Mouse (Mus musculus): ENCODE data around the gene Smarcd1. TPM values are rescaled to one million over a fixed set of nuclear protein-coding genes. Genes with fewer than 3 reads are reported as not detected.

Gene Smarcd1
- polyA plus RNA-seq, 1 experiment from 2014 or later: 73.1 TPM

DNA sequence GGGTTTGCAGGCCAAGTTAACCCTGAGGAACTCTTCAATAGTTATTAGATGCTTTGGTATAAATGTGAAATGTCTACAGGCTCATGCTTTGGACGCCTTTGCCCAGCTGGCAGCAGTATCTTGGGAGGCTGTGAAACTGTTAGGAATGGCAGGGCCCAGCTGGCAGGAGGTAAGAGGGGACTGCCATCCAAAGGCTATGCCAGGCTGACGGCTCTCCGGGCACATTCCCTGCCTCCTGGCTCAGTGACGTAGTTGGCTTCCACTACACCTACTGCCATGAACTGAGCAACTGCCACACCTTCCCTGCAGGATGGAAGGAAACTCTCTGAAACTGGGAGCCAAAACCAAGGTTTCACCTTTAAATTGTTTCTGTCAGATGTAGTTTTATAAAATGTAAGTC, 38.3 kb downstream of the Smarcd1 start:
- H3K36me3 ChIP-seq: peaks cover 82% of the 10 kb centered on the region
- ATAC-seq (ENCODE audit: insufficient number of reproducible peaks, insufficient read depth, low FRiP score, low TSS enrichment, low read depth): no peak
- 94% methylated on average over 4 of the region's 4 CpGs for WGBS

DNA sequence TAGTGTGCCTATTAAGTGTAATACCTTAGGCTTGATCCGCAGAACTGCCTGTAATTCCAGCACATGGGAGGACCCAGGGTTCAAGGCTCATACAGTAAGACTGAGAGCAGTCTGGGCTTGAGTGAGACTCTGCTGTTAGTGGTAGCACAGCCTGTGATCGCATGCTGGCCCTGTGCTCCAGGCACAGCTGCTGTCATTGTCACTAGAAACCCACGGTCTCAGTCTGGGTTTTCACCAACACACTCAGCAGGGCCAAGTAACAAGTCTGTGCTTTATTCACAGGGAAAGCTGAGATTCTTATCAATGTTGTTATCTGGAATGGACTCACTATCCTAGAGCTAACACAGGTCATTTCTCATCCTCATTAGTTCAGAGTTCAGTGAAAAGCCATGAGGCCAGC, 52.3 kb downstream of the Smarcd1 start:
- ATAC-seq (ENCODE audit: insufficient number of reproducible peaks, insufficient read depth, low FRiP score, low TSS enrichment, low read depth): no peak
- H3K27me3 ChIP-seq: no peaks in the 10 kb centered on the region
- H3K9ac ChIP-seq: no peak overlapping the region
- H3K4me1 ChIP-seq: peaks cover 6% of the 10 kb centered on the region
- H3K27ac ChIP-seq: no peak overlapping the region
- H3K9me3 ChIP-seq: no peaks in the 10 kb centered on the region
- H3K36me3 ChIP-seq: peaks cover 15% of the 10 kb centered on the region
- no peak overlapping the region for H3K4me3 ChIP-seq
- 80% methylated on average over 3 of the region's 3 CpGs for WGBS
- no peak overlapping the region for H3K4me2 ChIP-seq

More for the DNA sequence above, 38.3 kb downstream of the Smarcd1 start:
- Histone ChIP-seq H3K27ac (no peak overlapping the region), H3K9ac (no peak overlapping the region), H3K27me3 (no peaks in the 10 kb centered on the region), H3K4me2 (no peak overlapping the region), H3K4me3 (no peak overlapping the region), H3K4me1 (no peaks in the 10 kb centered on the region), H3K9me3 (no peaks in the 10 kb centered on the region)

Other genes starting within 250 kb of the Smarcd1 start
- 9.4 and 10.3 TPM in 2 replicates for gene Nckap5l, start 244.4 kb upstream of the Smarcd1 start, polyA plus RNA-seq (2015; fragmentation: Nextera tagmentation; extraction: Ambion mirVana)
- gene Bcdin3d, start 227.4 kb upstream of the Smarcd1 start, polyA plus RNA-seq (2015; fragmentation: Nextera tagmentation; extraction: Ambion mirVana): 16.3 and 17.3 TPM in 2 replicates
- 0.14 and 0.50 TPM in 2 replicates for gene Faim2, start 174.0 kb upstream of the Smarcd1 start, polyA plus RNA-seq (2015; fragmentation: Nextera tagmentation; extraction: Ambion mirVana)
- not detected in 2 replicates for gene Aqp2, start 123.1 kb upstream of the Smarcd1 start, polyA plus RNA-seq (2015; fragmentation: Nextera tagmentation; extraction: Ambion mirVana)
- gene Aqp5, start 111.3 kb upstream of the Smarcd1 start, polyA plus RNA-seq (2015; fragmentation: Nextera tagmentation; extraction: Ambion mirVana): 0.24 and 1.2 TPM in 2 replicates
- not detected in 2 replicates for gene Aqp6, start 100.7 kb upstream of the Smarcd1 start, polyA plus RNA-seq (2015; fragmentation: Nextera tagmentation; extraction: Ambion mirVana)
- gene Racgap1, start 50.5 kb upstream of the Smarcd1 start, polyA plus RNA-seq (2015; fragmentation: Nextera tagmentation; extraction: Ambion mirVana): 131 and 132 TPM in 2 replicates
- gene Asic1, start 31.8 kb upstream of the Smarcd1 start, polyA plus RNA-seq (2015; fragmentation: Nextera tagmentation; extraction: Ambion mirVana): 3.3 and 4.2 TPM in 2 replicates
- not detected in 2 replicates for gene Gm17349, start 3.4 kb downstream of the Smarcd1 start, polyA plus RNA-seq (2015; fragmentation: Nextera tagmentation; extraction: Ambion mirVana)
- 0.37 and 1.0 TPM in 2 replicates for gene Gpd1, start 15.4 kb downstream of the Smarcd1 start, polyA plus RNA-seq (2015; fragmentation: Nextera tagmentation; extraction: Ambion mirVana)
- 144 and 179 TPM in 2 replicates for gene Cox14, start 23.5 kb downstream of the Smarcd1 start, polyA plus RNA-seq (2015; fragmentation: Nextera tagmentation; extraction: Ambion mirVana)
- 70.8 and 71.5 TPM in 2 replicates for gene Cers5, start 70.8 kb downstream of the Smarcd1 start, polyA plus RNA-seq (2015; fragmentation: Nextera tagmentation; extraction: Ambion mirVana)
- gene Lima1, start 173.3 kb downstream of the Smarcd1 start, polyA plus RNA-seq (2015; fragmentation: Nextera tagmentation; extraction: Ambion mirVana): 98.4 and 105 TPM in 2 replicates